Mouse (Mus musculus) c-Kit-positive CD71-positive TER-119-negative erythroid progenitor cells, embryonic 14.5 days (primary cell): ENCODE measurements around the gene Tjp3.

Experiments
- DNase-seq: peaks from one replicate; pipeline ENCODE4 v3.0.0-alpha.2; 2013; ENCODE audit warnings: low read depth

The Tjp3 gene

DNA sequence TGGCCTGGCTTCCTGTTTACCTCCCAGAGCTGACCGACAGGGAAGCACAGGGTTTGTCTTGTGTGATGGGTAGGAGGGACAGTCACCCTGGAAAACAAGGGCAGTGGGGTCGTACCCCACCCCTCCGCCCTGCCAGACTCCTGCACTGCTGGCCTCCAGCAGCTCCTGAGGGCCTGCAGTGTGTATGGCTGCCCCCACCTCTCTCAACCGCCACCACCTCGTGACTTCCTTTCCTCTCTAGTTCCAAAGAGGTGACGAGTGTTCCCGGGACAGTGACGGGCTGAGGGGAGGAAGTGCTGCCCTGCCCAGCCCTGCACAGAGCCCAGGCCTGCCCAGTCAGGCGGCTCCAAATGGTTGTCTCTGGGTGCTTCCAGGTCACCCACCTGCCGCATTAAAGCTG is 6.5 kb upstream of the Tjp3 start:
- no peak for DNase-seq

DNA sequence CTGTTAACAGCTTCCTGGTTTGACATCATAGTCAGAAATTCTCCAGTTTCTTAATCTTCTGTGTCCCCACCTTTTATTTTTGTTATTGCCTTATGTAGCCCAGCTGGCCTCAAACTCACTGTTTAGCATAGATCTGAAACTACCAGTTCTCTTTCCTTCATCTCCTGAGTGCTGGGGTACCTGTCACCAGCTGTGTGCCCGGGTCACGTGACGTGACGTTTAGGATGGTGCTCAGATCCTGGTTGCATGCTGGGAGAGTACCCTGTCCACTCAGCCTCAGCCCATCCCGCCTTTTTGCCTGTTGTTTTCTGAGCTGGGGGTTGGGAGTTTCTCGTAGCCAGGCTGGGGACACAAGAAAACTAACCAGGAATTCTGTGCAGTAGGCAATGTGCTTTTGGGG is 5.9 kb upstream of the Tjp3 start:
- DNase-seq: no peak

GRCm38 (mm10) chr10:81295185-81295584 is 3.8 kb upstream of the Tjp3 start:
- no peak for DNase-seq

GRCm38 (mm10) chr10:81294442-81294841 is 3.1 kb upstream of the Tjp3 start:
- DNase-seq: no peak

DNA sequence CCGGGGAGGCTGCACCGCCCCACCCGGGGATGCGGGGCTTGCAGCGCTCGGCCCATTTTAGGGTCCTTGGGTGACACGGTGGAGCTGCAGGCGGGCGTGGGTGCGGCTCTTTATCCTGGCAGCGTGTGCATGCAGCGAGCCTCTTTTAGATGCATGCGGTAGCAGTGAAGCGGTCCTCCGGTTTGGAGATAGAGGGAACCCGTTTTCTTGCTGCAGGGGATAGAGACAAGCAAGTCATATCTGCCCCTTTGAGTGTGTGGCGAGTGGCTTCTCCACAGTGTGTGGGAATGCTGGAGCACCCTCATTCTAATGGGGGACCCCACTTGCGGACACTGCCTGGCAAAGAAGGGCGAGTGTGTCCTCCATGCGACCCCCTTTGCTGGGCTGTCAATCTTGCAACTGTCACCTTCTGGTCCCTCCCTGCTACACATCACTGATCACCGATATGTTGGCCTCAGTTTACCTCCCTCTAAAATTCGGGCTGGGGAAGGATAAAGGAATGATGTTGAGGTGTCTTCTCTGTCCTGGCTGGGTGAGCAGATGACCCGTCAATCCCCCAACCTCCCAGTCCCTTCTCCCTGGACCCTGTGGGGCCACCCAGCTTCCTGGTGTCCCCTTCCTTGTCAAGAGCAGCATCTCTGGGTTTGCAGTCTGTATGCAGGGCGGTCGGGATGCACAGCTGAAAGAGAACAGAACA is 2.1 kb upstream of the Tjp3 start:
- DNase-seq: peak; percentile 48

- peak; percentile 100 for DNase-seq
Observed at GRCm38 (mm10) chr10:81292554-81293333, 1.4 kb upstream of the Tjp3 start, which contains the start of gene Pip5k1c. TSS of gene Pip5k1c (plus strand) at chr10:81292963.

DNA sequence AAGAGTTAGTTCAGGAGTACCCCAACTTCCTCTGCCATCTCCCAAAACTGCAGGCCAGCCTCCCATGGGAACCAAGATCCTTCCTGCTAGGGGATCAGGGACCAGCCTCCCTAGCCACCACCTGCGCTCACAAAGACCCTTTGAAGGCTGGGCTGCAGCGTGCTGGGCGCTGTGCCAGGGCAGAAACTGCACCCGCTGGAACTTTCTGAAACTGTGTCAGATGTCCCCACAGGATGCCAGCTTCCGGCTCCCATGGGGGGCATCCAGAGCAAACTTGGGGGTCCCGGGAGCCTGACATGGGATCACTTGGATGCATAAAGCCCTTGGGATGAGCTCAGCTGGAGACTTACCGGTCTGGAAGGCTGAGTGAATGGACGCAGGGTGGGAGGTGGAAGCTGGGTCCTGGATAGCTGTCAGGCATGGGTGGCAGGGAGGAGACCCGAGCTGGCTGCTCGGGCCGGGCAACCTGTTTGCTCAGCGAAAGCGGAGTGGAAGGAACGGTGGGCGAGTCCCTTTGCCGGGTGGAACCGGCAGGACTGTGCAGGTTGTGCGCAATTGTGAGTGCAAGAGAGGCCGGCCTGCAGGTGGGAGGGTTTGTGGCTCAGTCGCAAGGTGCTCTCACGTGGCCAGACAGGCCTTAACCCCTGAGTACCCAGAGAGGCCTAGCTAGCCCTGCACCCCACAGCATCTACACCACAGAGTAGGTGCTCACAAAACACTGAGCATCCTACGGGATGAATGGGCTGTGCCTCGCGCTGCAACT is 502 bp downstream of the Tjp3 start:
- no peak for DNase-seq

- no peak for DNase-seq
Observed at GRCm38 (mm10) chr10:81289811-81290210, 1.6 kb downstream of the Tjp3 start.

DNA sequence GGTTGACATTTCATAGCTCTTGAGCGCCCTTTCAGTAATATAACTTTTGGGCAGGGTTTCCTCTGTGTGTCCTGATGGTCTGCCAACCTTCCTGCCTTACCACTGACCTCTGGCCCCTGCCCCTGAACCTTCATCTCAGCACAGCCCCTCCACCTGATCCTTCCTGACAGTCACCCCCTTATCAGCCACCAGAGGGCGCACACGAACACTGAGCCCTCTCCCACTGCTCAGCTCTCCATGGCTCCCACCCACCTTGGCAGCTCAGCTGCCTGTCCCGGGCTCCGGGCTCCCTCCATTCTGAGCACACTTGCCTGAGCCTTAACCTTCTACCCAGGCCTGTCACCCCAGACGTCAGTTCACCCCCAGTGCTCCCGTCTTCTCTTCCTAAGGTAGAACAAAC is 2.1 kb downstream of the Tjp3 start:
- DNase-seq: peak; percentile 47

DNA sequence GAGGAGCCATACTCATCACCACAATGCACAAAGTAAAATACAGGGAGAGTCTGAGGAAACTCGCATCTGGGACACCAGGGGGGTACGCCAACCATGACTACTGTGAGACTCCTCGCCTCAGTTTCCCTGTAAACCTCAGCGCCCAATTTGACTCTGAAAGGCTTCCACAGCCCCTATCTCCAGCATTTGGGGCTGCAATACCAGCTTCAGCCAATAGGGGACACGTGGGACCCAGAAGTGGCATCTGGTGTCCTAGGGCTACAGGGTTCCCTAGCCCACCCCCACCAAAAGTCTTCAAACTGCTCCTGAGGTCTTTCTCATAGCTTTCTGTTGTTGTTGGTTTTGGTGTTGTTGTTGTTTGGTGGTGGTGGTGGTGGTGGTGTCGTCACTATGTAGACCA is 2.8 kb downstream of the Tjp3 start:
- peak; percentile 43 for DNase-seq

DNA sequence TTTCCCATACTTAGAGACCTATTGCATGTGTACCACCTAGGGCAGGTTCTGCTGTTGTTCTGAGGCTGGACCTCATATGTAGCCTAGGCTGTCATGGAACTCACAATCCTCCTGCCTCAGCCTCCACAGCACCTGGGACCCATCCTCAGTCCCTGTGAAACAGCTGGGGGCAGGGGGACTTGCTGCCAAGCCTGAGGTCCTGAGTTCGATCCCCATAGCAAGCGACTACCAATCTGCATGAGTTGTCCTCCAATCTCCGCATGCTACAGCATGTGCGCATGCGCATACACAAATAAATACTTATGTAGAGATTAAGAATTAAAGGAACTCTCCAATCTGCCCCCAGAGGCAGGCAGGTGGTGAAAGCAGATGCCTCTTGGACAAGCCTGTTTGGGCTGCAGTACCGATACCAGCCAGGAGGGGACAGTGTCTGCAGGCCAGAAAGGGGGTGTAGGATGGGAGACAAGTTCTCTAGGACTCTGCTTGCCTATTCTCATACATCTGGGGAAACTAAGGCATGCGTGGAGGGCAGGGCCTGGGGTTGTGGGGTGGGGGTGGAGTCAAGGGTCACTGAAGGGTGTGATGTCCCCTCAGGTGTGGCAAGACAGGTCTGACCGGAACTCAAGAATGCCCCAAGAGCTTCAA is 3.7 kb downstream of the Tjp3 start:
- peak; percentile 76 for DNase-seq

- DNase-seq: no peak
Observed at GRCm38 (mm10) chr10:81286586-81286985, 4.8 kb downstream of the Tjp3 start.

DNA sequence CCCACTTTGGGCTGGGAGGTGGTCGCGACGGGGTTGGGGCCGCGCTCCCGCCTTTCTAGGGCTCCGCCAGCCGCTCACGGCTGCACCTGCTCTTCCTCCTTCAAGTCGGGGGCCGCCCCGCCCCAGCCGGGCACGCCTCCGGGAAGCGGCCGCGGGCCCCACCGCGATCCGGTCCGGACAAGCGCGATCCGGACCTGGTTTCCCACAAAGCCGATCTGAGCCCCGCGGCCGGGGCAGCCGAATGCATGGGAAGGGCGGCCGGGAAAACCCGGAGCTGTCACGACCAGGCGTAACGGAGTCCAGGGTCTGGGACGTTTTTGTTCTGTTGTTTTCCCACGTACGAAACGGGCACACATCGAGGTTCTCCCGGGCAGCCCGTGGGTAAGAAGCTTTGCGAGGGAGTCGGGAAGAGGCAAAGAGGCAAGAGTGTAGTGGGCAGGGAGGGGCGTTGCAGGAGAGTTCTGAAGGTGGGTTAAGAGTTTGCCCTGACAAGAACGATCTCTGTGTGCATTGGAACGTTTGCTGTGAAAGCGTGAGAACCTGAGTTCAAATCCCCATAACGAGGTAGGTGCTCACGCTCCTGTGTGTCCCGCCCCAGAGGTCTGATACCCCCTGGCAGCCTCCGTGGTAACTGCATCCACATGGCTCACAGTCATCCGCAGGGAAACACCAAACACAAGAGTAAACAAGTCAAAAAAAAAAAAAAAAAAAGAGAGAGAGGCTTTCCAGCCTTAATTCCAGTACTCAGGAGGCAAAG is 5.5 kb downstream of the Tjp3 start:
- DNase-seq: peak; percentile 88

- no peak for DNase-seq
Observed at GRCm38 (mm10) chr10:81284719-81285118, 6.7 kb downstream of the Tjp3 start.

DNA sequence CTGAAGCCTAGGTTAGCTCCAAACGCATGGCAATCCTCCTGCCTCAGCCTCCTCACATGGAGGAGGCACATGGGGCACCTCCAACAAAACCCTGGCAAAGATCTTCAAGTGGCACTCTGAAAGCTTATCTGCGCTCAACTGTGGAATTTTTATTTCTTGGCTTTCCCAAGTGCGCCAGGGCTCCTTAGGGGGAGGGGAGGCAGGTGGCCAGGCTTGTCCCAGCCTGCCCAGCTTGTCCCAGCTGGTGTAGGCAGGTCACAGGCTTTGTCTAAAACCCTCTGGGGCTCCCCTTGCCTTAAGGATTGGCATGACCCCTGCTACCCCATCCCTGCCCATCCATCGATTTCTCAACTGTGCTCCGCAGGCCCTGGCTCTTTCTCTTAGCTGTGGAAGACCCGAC is 7.2 kb downstream of the Tjp3 start:
- DNase-seq: no peak

- no peak for DNase-seq
Observed at GRCm38 (mm10) chr10:81279496-81279895, 11.9 kb downstream of the Tjp3 start.

DNA sequence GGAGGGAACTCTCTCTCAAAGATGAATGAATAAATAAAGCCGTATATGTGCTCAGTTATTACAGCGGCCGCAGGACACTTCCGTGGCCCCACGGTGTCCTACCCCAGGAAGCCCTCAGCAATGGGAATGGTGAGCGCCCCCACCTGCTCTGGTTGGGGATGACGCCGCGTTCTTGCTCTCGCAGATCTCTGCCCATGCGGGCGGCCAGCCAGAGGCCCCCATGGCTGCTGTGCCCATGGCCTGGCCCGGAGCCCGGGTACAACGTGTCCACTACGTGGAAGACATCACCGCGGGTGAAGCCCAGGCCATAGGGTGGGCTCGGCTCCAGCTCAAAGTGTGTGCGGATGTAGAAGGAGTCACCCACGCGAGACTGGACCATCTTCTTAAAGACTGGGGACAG is 13.7 kb downstream of the Tjp3 start:
- DNase-seq: no peak

GRCm38 (mm10) chr10:81273842-81274241 is 17.5 kb downstream of the Tjp3 start:
- DNase-seq: no peak

GRCm38 (mm10) chr10:81272356-81272755 is 19.0 kb downstream of the Tjp3 start:
- DNase-seq: no peak

- DNase-seq: no peak
Observed at GRCm38 (mm10) chr10:81268643-81269412, 22.6 kb downstream of the Tjp3 start.

- peak; percentile 71 for DNase-seq
Observed at GRCm38 (mm10) chr10:81268056-81268455, 23.3 kb downstream of the Tjp3 start.
